Mouse (Mus musculus) gastrocnemius, adult 8-10 months (tissue): ENCODE measurements at regions not wholly inside any gene's neighbourhood (a gene's known extent, or its start where the extent isn't known, plus 50 kb on each side); places are given as distances from the start of the nearest gene placed in this dataset.
A peak's percentile ranks its signal among the peaks of the same experiment; 100 is the strongest.

Source experiments
- DNase-seq, 2 experiments: peaks; one replicate each; pipeline ENCODE4 v3.0.0; 2022; ENCODE audit warnings: low spot score in 2 of 2

- no peak for DNase-seq
Measured at GRCm38 (mm10) chr13:48316747-48317146, 55.7 kb downstream of the Id4 start.

GRCm38 (mm10) chr13:48317457-48317856, 56.4 kb downstream of the Id4 start:
- no peak for DNase-seq

- DNase-seq = no peak
Measured at GRCm38 (mm10) chr13:48319001-48319400, 58.0 kb downstream of the Id4 start.

GRCm38 (mm10) chr13:48324290-48324718, 63.3 kb downstream of the Id4 start:
- DNase-seq = no peak

GRCm38 (mm10) chr13:48330619-48331018, 69.6 kb downstream of the Id4 start:
- DNase-seq = no peak

GRCm38 (mm10) chr13:48336135-48336534, 75.1 kb downstream of the Id4 start:
- no peak for DNase-seq

GRCm38 (mm10) chr13:48336602-48337001, 75.6 kb downstream of the Id4 start:
- DNase-seq = no peak

GRCm38 (mm10) chr13:48338561-48338960, 77.5 kb downstream of the Id4 start:
- DNase-seq = no peak

GRCm38 (mm10) chr13:48350124-48350523, 89.1 kb downstream of the Id4 start:
- DNase-seq = no peak

- no peak for DNase-seq
Measured at GRCm38 (mm10) chr13:48350955-48351354, 89.9 kb downstream of the Id4 start.

- DNase-seq = no peak
Measured at GRCm38 (mm10) chr13:48357118-48357517, 96.1 kb downstream of the Id4 start.

GRCm38 (mm10) chr13:48357640-48358039, 96.6 kb downstream of the Id4 start:
- DNase-seq = peak in 1 of 2 experiments; percentile 2

GRCm38 (mm10) chr13:48371060-48371459, 110.0 kb downstream of the Id4 start:
- DNase-seq = no peak

GRCm38 (mm10) chr13:48376405-48376804, 115.4 kb downstream of the Id4 start:
- no peak for DNase-seq

GRCm38 (mm10) chr13:48383580-48384445, 122.8 kb downstream of the Id4 start:
- DNase-seq = no peak

- DNase-seq = no peak
Measured at GRCm38 (mm10) chr13:48384901-48385300, 123.9 kb downstream of the Id4 start.

- no peak for DNase-seq
Measured at GRCm38 (mm10) chr13:48391126-48391525, 122.1 kb downstream of the Zfp169 start.

GRCm38 (mm10) chr13:48397761-48398160, 115.5 kb downstream of the Zfp169 start:
- no peak for DNase-seq

GRCm38 (mm10) chr13:48398617-48399016, 114.6 kb downstream of the Zfp169 start:
- no peak for DNase-seq

GRCm38 (mm10) chr13:48402316-48402715, 110.9 kb downstream of the Zfp169 start:
- DNase-seq = no peak

GRCm38 (mm10) chr13:48422438-48423329, 90.6 kb downstream of the Zfp169 start:
- DNase-seq = no peak

GRCm38 (mm10) chr13:48426816-48427215, 86.4 kb downstream of the Zfp169 start:
- DNase-seq = no peak
